Mouse (Mus musculus) forebrain, postnatal 0 days (tissue): ENCODE measurements around the gene Rhob. TPM values are rescaled to one million over a fixed set of nuclear protein-coding genes. Genes with fewer than 3 reads are reported as not detected.

ENCODE experiments used
- ATAC-seq: fragments of 200-750 bp; cut with Nextera tagmentation; 2 replicates; pipeline ENCODE4 v1.8.0; 2017; ENCODE audit warnings: mild to moderate bottlenecking, moderate library complexity
- DNase-seq: peaks from one replicate; pipeline ENCODE4 v3.0.0-alpha.2; 2015
- H3K27ac ChIP-seq: fragments of 300-500 bp; sonication (generic); 2 replicates; pipeline ENCODE4 v1.5.1; 2014; ENCODE audit warnings: low read depth, mild to moderate bottlenecking, antibody characterized with exemption, low read length, moderate library complexity, mixed read lengths
- H3K27me3 ChIP-seq: fragments of 300-500 bp; sonication (generic); 2 replicates; pipeline ENCODE4 v1.6.1; 2014; ENCODE audit warnings: mild to moderate bottlenecking, low read length, mixed read lengths; ENCODE audit not compliant: insufficient read depth
- H3K36me3 ChIP-seq: fragments of 300-500 bp; sonication (generic); 2 replicates; pipeline ENCODE4 v1.6.1; 2014; ENCODE audit warnings: mild to moderate bottlenecking, moderate library complexity; ENCODE audit not compliant: insufficient read depth
- H3K4me1 ChIP-seq: fragments of 300-500 bp; sonication (generic); 2 replicates; pipeline ENCODE4 v1.6.1; 2014; ENCODE audit warnings: antibody characterized with exemption; ENCODE audit not compliant: insufficient read depth
- H3K4me2 ChIP-seq: fragments of 300-500 bp; sonication (generic); 2 replicates; pipeline ENCODE4 v1.6.1; 2014; ENCODE audit warnings: low read depth, mild to moderate bottlenecking, moderate library complexity
- H3K4me3 ChIP-seq: fragments of 300-500 bp; sonication (generic); 2 replicates; pipeline ENCODE4 v1.5.1; 2014; ENCODE audit warnings: low read depth, low read length, mixed read lengths
- H3K9ac ChIP-seq: fragments of 300-500 bp; sonication (generic); 2 replicates; pipeline ENCODE4 v1.6.1; 2014; ENCODE audit warnings: mild to moderate bottlenecking
- H3K9me3 ChIP-seq: fragments of 300-500 bp; sonication (generic); 2 replicates; pipeline ENCODE4 v1.6.1; 2016; ENCODE audit warnings: low read length
- CTCF ChIP-seq: sonication (generic); IDR thresholded peaks from 2 replicates; pipeline ENCODE4 v1.5.1; 2016; ENCODE audit warnings: antibody characterized with exemption, control low read depth, low read depth
- WGBS: fragments of 180-500 bp; shearing (Covaris S2); extraction: QIAGEN DNeasy Blood & Tissue Kit; methylation state at CpG from one replicate; pipeline ENCODE4 v1.1.7; 2014; 5-methylcytosine and 5-hydroxymethylcytosine counted together
- polyA plus RNA-seq: library from polyadenylated mRNA; unstranded; fragments of >200 nt; fragmentation: Nextera tagmentation; extraction: Ambion mirVana; gene quantifications from 2 replicates; pipeline ENCODE4 v1.2.1, GENCODE M21; 2015
- total RNA-seq: library from RNA; depleted of rRNA; stranded (reverse); fragments of >200 nt; gene quantifications from 2 replicates; pipeline ENCODE4 v1.2.3, GENCODE M21; 2014; rRNA removed

Rhob gene
- total RNA-seq (278 and 289 TPM in 2 replicates), polyA plus RNA-seq (69.9 and 78.9 TPM in 2 replicates)

DNA sequence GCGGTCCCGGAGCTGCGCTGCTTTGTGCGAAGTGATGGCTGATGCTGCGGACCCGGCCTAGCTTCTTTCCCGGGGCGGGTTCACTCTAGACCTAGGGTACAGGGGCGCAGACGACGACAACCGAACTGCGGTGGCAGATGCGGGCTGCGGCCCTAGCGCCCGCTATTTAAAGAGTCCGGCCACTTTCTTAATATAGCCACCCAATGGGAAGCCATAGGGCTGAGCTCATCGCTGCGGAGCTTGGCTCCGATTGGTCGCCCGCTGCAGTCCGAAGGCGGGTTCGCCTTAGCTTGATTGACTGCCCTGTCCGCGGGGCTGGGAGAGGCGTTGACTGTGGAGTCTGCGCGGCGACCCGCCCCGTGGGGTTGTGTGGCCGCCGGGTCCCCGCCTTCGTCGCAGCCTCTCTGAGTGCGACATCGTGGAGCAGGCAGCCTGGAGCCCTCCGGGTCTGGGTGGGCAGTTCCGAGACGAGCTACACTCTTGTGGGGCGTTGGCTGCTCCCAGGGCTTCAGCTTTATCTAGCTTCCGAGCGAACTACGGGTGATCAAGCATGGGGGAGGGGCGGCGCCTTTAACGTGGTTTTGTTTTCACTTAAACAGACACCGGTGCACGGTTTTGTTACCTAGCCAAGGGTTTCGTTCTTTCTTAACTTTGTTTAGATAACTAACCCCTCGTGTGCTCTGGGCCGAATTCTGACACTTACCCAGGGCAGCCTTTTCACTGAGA lies at the start of gene Rhob:
Rhob (minus strand) TSS at position 139 of the 726 bp plus-strand sequence.
- peaks cover 24% of the 10 kb centered on the region for H3K4me1 ChIP-seq
- H3K9me3 ChIP-seq: no peaks in the 10 kb centered on the region
- H3K27ac ChIP-seq: peak within 1 kb of the TSS; percentile 100
- TF ChIP-seq CTCF: peak; percentile 1; the same call in 1 of the 2 replicates
- peak within 1 kb of the TSS; percentile 100 for H3K9ac ChIP-seq
- ATAC-seq (peak; percentile 94), DNase-seq (peak; percentile 98)
- H3K27me3 ChIP-seq: no peaks in the 10 kb centered on the region
- H3K4me3 ChIP-seq: peak within 1 kb of the TSS; percentile 94
- H3K4me2 ChIP-seq: peak within 1 kb of the TSS; percentile 89
- WGBS: under 1% methylated on average over 56 of the region's 56 CpGs
- no peaks in the 10 kb centered on the region for H3K36me3 ChIP-seq

DNA sequence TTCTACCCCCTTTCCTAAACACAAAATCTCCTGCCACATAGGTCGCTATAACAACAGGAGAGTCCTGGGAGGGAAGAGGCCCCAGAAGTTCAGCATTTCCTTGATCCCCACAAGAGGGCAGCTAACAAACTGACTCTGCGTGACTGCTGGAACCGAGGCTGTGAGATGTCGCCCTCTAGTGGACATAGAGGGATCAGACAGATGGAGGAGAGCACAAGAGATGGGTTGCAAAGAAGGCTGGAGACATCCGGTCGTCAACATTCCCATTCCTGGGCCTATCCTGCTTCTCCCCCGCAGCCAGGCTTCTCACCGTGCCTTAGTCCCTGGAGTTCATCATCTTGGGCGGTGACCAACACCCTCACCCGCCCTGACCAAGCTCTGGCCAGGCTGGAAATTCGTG lies 47.5 kb upstream of the Rhob start:
- H3K4me1 ChIP-seq: no peaks in the 10 kb centered on the region
- TF ChIP-seq CTCF: peak; percentile 98
- no peaks in the 10 kb centered on the region for H3K36me3 ChIP-seq
- no peaks in the 10 kb centered on the region for H3K9me3 ChIP-seq
- DNase-seq (peak; percentile 81), ATAC-seq (peak; percentile 82)
- no peaks in the 10 kb centered on the region for H3K27me3 ChIP-seq
- WGBS: 21% methylated on average over 11 of the region's 11 CpGs
- H3K4me3 ChIP-seq: no peak overlapping the region
- H3K4me2 ChIP-seq: no peak overlapping the region
- H3K27ac ChIP-seq: no peak overlapping the region
- no peak overlapping the region for H3K9ac ChIP-seq

DNA sequence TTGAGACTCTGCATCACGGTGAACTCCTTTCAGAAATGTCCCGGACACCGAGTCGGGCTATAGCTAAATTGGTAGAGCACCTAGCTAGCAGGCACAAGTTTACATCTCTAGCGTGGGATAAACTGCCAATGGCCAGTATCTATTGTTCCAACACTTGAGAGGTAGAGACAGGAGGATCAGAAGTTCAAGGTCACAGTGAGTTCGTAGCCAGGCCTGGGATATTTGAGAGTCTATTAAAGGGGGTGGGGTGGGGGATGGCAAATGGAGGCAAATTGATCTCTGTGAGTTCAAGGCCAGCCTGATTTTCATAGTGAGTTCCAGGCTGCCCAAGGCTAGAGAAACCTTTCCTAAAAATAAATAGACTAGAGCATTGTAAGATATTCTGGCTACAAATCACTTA lies 47.0 kb upstream of the Rhob start:
- H3K4me2 ChIP-seq: no peak overlapping the region

DNA sequence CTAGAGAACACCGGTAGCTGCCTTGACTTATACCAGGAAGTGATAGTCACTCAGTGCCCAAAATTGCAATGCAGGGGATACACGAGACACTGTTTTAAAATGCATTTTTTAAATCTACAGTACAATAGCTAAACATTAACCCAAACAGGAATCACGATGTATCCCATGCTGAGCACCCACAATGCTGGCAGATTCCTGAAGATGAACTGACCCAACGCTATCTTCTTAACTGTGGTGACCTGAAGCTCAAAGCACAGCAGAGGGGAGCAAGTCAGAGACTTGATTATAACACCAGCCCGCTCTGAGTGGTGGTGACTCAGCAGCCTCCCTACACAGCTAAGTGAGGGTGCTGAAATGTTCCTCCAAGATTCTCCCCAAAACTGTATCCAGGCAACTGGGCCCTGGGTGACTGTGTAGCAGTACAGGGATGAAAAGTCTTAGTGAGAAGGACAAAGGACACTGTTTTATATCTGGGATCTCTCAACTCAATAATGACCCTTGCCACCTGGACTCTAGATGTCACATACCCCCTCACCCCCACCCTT lies 45.3 kb upstream of the Rhob start:
- TF ChIP-seq CTCF: no peak
- no peaks in the 10 kb centered on the region for H3K4me1 ChIP-seq
- WGBS: 82% methylated on average over 5 of the region's 5 CpGs
- no peak overlapping the region for H3K4me2 ChIP-seq
- no peak overlapping the region for H3K27ac ChIP-seq
- ATAC-seq (no peak), DNase-seq (no peak)
- H3K27me3 ChIP-seq: no peaks in the 10 kb centered on the region
- H3K9me3 ChIP-seq: no peaks in the 10 kb centered on the region
- H3K4me3 ChIP-seq: no peak overlapping the region
- H3K36me3 ChIP-seq: no peaks in the 10 kb centered on the region
- no peak overlapping the region for H3K9ac ChIP-seq

More for the DNA sequence above, 47.0 kb upstream of the Rhob start:
- no peaks in the 10 kb centered on the region for H3K36me3 ChIP-seq
- no peak overlapping the region for H3K9ac ChIP-seq
- DNase-seq (no peak), ATAC-seq (no peak)
- no peak overlapping the region for H3K27ac ChIP-seq
- no peaks in the 10 kb centered on the region for H3K4me1 ChIP-seq
- H3K9me3 ChIP-seq: no peaks in the 10 kb centered on the region
- WGBS: 94% methylated on average over 6 of the region's 6 CpGs
- H3K4me3 ChIP-seq: no peak overlapping the region
- H3K27me3 ChIP-seq: no peaks in the 10 kb centered on the region
- no peak for TF ChIP-seq CTCF

DNA sequence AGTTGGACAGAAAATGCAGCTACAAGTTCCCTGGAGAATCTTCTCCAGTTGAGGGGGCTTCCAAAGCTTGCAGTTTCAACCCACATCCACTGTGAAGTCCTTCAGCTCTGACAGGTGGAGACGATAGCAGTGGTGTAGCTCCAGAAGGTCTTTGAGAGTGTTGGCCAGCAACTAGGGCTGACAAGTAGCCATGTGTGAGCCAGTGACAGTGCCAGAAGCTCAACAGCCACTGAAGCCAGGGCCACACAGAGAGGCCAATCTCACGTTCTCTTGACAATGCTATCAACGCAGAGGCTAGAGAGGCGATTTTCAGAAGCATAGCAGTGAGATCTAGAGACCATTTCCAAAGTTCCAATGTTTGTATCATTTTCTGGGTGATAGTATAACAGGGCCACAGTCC lies 42.6 kb upstream of the Rhob start:
- no peak for TF ChIP-seq CTCF
- no peak overlapping the region for H3K27ac ChIP-seq
- no peaks in the 10 kb centered on the region for H3K9me3 ChIP-seq
- no peak overlapping the region for H3K4me2 ChIP-seq
- no peaks in the 10 kb centered on the region for H3K36me3 ChIP-seq
- H3K4me3 ChIP-seq: no peak overlapping the region
- WGBS: 76% methylated on average over 4 of the region's 4 CpGs
- H3K9ac ChIP-seq: no peak overlapping the region
- H3K27me3 ChIP-seq: no peaks in the 10 kb centered on the region
- DNase-seq (no peak), ATAC-seq (no peak)
- no peaks in the 10 kb centered on the region for H3K4me1 ChIP-seq

DNA sequence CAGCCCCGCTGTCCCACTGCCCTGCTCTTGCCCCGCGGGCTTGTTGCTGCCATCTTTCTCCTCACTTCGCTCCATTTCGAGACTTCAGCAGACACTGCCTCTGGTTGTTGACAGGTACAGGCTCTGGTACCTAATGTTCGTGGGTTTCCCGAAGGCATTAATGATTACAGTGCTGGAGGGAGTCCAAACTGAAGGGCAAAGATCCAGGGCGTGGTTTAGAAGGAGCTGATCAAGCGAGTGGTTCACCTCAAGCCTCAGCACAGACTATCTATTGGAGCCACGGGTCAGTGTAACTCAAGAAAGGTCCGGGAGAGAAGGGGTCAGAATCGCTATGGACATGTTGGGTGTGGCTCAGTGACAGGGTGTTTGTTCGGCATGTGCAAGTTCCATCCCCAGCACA lies 39.7 kb upstream of the Rhob start:
- no peaks in the 10 kb centered on the region for H3K4me1 ChIP-seq
- ATAC-seq (no peak), DNase-seq (no peak)
- no peaks in the 10 kb centered on the region for H3K36me3 ChIP-seq
- no peak for TF ChIP-seq CTCF
- no peaks in the 10 kb centered on the region for H3K9me3 ChIP-seq
- no peak overlapping the region for H3K9ac ChIP-seq
- WGBS: 86% methylated on average over 13 of the region's 13 CpGs
- H3K27ac ChIP-seq: no peak overlapping the region
- no peaks in the 10 kb centered on the region for H3K27me3 ChIP-seq
- H3K4me3 ChIP-seq: no peak overlapping the region
- H3K4me2 ChIP-seq: no peak overlapping the region

DNA sequence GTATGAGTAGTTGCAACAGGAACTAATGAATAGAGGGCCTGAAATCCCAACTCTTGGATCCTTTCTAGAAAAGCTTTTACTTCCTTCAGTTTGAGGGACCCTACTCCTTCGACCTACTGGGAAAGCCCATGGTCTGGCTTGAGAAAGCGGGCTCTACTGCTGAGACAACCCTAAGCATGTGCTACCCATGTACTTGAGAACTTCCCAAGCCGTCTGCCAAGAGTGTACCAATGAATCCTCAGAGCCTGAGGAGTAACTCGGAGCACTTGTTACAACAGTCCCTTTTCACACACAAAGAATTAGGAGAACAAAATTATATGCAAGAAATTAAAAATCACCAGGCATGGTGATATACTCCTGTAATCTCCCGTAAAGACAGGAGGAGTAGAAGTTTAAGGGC lies 37.5 kb upstream of the Rhob start:
- H3K4me2 ChIP-seq: no peak overlapping the region
- H3K4me3 ChIP-seq: no peak overlapping the region
- H3K9ac ChIP-seq: no peak overlapping the region
- no peaks in the 10 kb centered on the region for H3K4me1 ChIP-seq
- TF ChIP-seq CTCF: no peak
- no peaks in the 10 kb centered on the region for H3K36me3 ChIP-seq
- H3K27ac ChIP-seq: no peak overlapping the region
- no peak for ATAC-seq
- 89% methylated on average over 5 of the region's 5 CpGs for WGBS
- no peak for DNase-seq
- H3K27me3 ChIP-seq: no peaks in the 10 kb centered on the region
- no peaks in the 10 kb centered on the region for H3K9me3 ChIP-seq
